Mouse (Mus musculus): ENCODE results near the gene Prcc. TPM values are rescaled to one million over a fixed set of nuclear protein-coding genes. Genes with fewer than 3 reads are reported as not detected.
A peak's percentile ranks its signal among the peaks of the same experiment; 100 is the strongest.

Prcc gene
- total RNA-seq (2018; cell fraction: chromatin; rRNA removed) = 10 to 100 TPM in 18 of 26 experiments, 1 to 10 TPM in 8; 3.8 to 21.0 (median 13.9) TPM
- total RNA-seq (2018; cell fraction: cytosol; rRNA removed) = 10 to 100 TPM; 18.3 to 36.4 (median 30.8) TPM
- 10 to 100 TPM in 23 of 26 experiments, 1 to 10 TPM in 3; 7.7 to 31.7 (median 17.1) TPM for total RNA-seq (2018; cell fraction: nucleus; rRNA removed)
- 21.8 to 30.4 TPM (median 26.0 TPM) in 3 replicates for polyA plus RNA-seq (2018)

- Histone ChIP-seq H3K4me3 (ENCODE audit: inconsistent target) (peak within 1 kb of the TSS; percentile 84), H3K27ac (peak within 1 kb of the TSS; percentile 68), H3K79me2 (ENCODE audit: inconsistent target) (peaks cover 48% of the 10 kb centered on the region), H3K36me3 (ENCODE audit: inconsistent target) (no peaks in the 10 kb centered on the region; the same call in 1 of the 2 replicates)
- WGBS (ENCODE audit: missing documents) = under 1% methylated on average over 33 of the region's 33 CpGs
These were observed at the start of gene Prcc for GRCm38 (mm10) chr3:87885281-87886003. Gene Prcc, minus strand, starts transcription at chr3:87885608.

GRCm38 (mm10) chr3:87935201-87935600 lies 49.8 kb upstream of the Prcc start:
- 96% methylated on average over 4 of the region's 4 CpGs for WGBS (ENCODE audit: missing documents)
- Histone ChIP-seq H3K4me3 (ENCODE audit: inconsistent target) (no peak overlapping the region), H3K36me3 (ENCODE audit: inconsistent target) (peaks cover 65% of the 10 kb centered on the region), H3K27ac (no peak overlapping the region), H3K79me2 (ENCODE audit: inconsistent target) (peaks cover 71% of the 10 kb centered on the region)

- peaks cover 76% of the 10 kb centered on the region for H3K79me2 ChIP-seq (ENCODE audit: inconsistent target)
- H3K27ac ChIP-seq = no peak overlapping the region
- 83% methylated on average over 4 of the region's 4 CpGs for WGBS (ENCODE audit: missing documents)
- H3K4me3 ChIP-seq (ENCODE audit: inconsistent target) = no peak overlapping the region
- H3K36me3 ChIP-seq (ENCODE audit: inconsistent target) = peaks cover 58% of the 10 kb centered on the region
These were observed 49.1 kb upstream of the Prcc start for GRCm38 (mm10) chr3:87934501-87934900.

- Histone ChIP-seq H3K27ac (no peak overlapping the region), H3K79me2 (ENCODE audit: inconsistent target) (peaks cover 80% of the 10 kb centered on the region), H3K36me3 (ENCODE audit: inconsistent target) (peaks cover 53% of the 10 kb centered on the region; the same call in 1 of the 2 replicates), H3K4me3 (ENCODE audit: inconsistent target) (no peak overlapping the region)
- 86% methylated on average over 5 of the region's 5 CpGs for WGBS (ENCODE audit: missing documents)
These were observed 48.6 kb upstream of the Prcc start for GRCm38 (mm10) chr3:87934026-87934425.

- Histone ChIP-seq H3K36me3 (ENCODE audit: inconsistent target) (peaks cover 43% of the 10 kb centered on the region), H3K27ac (peak within 1 kb of the TSS; percentile 64), H3K4me3 (ENCODE audit: inconsistent target) (peak within 1 kb of the TSS; percentile 99), H3K79me2 (ENCODE audit: inconsistent target) (peaks cover 72% of the 10 kb centered on the region)
- under 1% methylated on average over 26 of the region's 78 CpGs for WGBS (ENCODE audit: missing documents)
These were observed 44.8 kb upstream of the Prcc start, which contains the start of the genes Isg20l2 and Rrnad1 for GRCm38 (mm10) chr3:87930078-87930795. Gene Isg20l2, plus strand, starts transcription at chr3:87930314. Gene Rrnad1, minus strand, starts transcription at chr3:87930717.

GRCm38 (mm10) chr3:87929341-87930077 lies 44.1 kb upstream of the Prcc start:
- H3K36me3 ChIP-seq (ENCODE audit: inconsistent target) = peaks cover 43% of the 10 kb centered on the region
- peaks cover 66% of the 10 kb centered on the region for H3K79me2 ChIP-seq (ENCODE audit: inconsistent target)
- H3K4me3 ChIP-seq (ENCODE audit: inconsistent target) = peak overlapping the region; percentile 99
- 3% methylated on average over 24 of the region's 26 CpGs for WGBS (ENCODE audit: missing documents)
- H3K27ac ChIP-seq = peak overlapping the region; percentile 64

- WGBS (ENCODE audit: missing documents) = 94% methylated on average over 5 of the region's 5 CpGs
- Histone ChIP-seq H3K36me3 (ENCODE audit: inconsistent target) (peaks cover 53% of the 10 kb centered on the region), H3K4me3 (ENCODE audit: inconsistent target) (no peak overlapping the region), H3K27ac (no peak overlapping the region), H3K79me2 (ENCODE audit: inconsistent target) (peaks cover 45% of the 10 kb centered on the region)
These were observed 42.0 kb upstream of the Prcc start for GRCm38 (mm10) chr3:87927452-87927851.

- H3K36me3 ChIP-seq (ENCODE audit: inconsistent target) = peaks cover 46% of the 10 kb centered on the region
- H3K27ac ChIP-seq = no peak overlapping the region
- 95% methylated on average over 7 of the region's 7 CpGs for WGBS (ENCODE audit: missing documents)
These were observed 39.6 kb upstream of the Prcc start for GRCm38 (mm10) chr3:87924996-87925395.

GRCm38 (mm10) chr3:87920270-87920943 lies 35.0 kb upstream of the Prcc start:
- H3K27ac ChIP-seq = 0 out of 2 replicates have a peak overlapping the region, but pooled peaks have one; percentile 70
- 72% methylated on average over 8 of the region's 9 CpGs for WGBS (ENCODE audit: missing documents)
- peaks cover 45% of the 10 kb centered on the region for H3K36me3 ChIP-seq (ENCODE audit: inconsistent target)
- peaks cover 15% of the 10 kb centered on the region for H3K79me2 ChIP-seq (ENCODE audit: inconsistent target)
- H3K4me3 ChIP-seq (ENCODE audit: inconsistent target) = peak overlapping the region; percentile 93

More at GRCm38 (mm10) chr3:87924996-87925395, 39.6 kb upstream of the Prcc start:
- no peak overlapping the region for H3K4me3 ChIP-seq (ENCODE audit: inconsistent target)
- H3K79me2 ChIP-seq (ENCODE audit: inconsistent target) = peaks cover 39% of the 10 kb centered on the region

GRCm38 (mm10) chr3:87919336-87920108 lies 34.1 kb upstream of the Prcc start, which contains the start of gene Mrpl24:
Gene Mrpl24, plus strand, starts transcription at chr3:87919506.
- H3K36me3 ChIP-seq (ENCODE audit: inconsistent target) = peaks cover 45% of the 10 kb centered on the region
- H3K27ac ChIP-seq = peak within 1 kb of the TSS; percentile 70
- H3K79me2 ChIP-seq (ENCODE audit: inconsistent target) = peaks cover 15% of the 10 kb centered on the region
- 2% methylated on average over 25 of the region's 30 CpGs for WGBS (ENCODE audit: missing documents)
- peak within 1 kb of the TSS; percentile 93 for H3K4me3 ChIP-seq (ENCODE audit: inconsistent target)

GRCm38 (mm10) chr3:87918551-87918950 lies 33.1 kb upstream of the Prcc start:
- peaks cover 19% of the 10 kb centered on the region for H3K79me2 ChIP-seq (ENCODE audit: inconsistent target)
- no peak overlapping the region for H3K27ac ChIP-seq
- WGBS (ENCODE audit: missing documents) = 87% methylated on average over 1 of the region's 1 CpGs
- H3K4me3 ChIP-seq (ENCODE audit: inconsistent target) = no peak overlapping the region
- H3K36me3 ChIP-seq (ENCODE audit: inconsistent target) = peaks cover 45% of the 10 kb centered on the region

GRCm38 (mm10) chr3:87916990-87917389 lies 31.6 kb upstream of the Prcc start:
- Histone ChIP-seq H3K36me3 (ENCODE audit: inconsistent target) (peaks cover 37% of the 10 kb centered on the region; the same call in 1 of the 2 replicates), H3K27ac (no peak overlapping the region), H3K79me2 (ENCODE audit: inconsistent target) (peaks cover 35% of the 10 kb centered on the region), H3K4me3 (ENCODE audit: inconsistent target) (no peak overlapping the region)
- WGBS (ENCODE audit: missing documents) = 100% methylated on average over 1 of the region's 1 CpGs

GRCm38 (mm10) chr3:87913891-87914290 lies 28.5 kb upstream of the Prcc start:
- Histone ChIP-seq H3K27ac (no peak overlapping the region), H3K4me3 (ENCODE audit: inconsistent target) (no peak overlapping the region), H3K36me3 (ENCODE audit: inconsistent target) (peaks cover 37% of the 10 kb centered on the region; the same call in 1 of the 2 replicates), H3K79me2 (ENCODE audit: inconsistent target) (peaks cover 51% of the 10 kb centered on the region)
- 94% methylated on average over 10 of the region's 10 CpGs for WGBS (ENCODE audit: missing documents)
